Mouse (Mus musculus): ENCODE data around the gene Mfsd14b. TPM values are rescaled to one million over a fixed set of nuclear protein-coding genes. Genes with fewer than 3 reads are reported as not detected.

The Mfsd14b gene
- polyA plus RNA-seq (2015; fragmentation: Nextera tagmentation; extraction: Ambion mirVana) = 33.7 and 37.3 TPM in 2 replicates

DNA sequence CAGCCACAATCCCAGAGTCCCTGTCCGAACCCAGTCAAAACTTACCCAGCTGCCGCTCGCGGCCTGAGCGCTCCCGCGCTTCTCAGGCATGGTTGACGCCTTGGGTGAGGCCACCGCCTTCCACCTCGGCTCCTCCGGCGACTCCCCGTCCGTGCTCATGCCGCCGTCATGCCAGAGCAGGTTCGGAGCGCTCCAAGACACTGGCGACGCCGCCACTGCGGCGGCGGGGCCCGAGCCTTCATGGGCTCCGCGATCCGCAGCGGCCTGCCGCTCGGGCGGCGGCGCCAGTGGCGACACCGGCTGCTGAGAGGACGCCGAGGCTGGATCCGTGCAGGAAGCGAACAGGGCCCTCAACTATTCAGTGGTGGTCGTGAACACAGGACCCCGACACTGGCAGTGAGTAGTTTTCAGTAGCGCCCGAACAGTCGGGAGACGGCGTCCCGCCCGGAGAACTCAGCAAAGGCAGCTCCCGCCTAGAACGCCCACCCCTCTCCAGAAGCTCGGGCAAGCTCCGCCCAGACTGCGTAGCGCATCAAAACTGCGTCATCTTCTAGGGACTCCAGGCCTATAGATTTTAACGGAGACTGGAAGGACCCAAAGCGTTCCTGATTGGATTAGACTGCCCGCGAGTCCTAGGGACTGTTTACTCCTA, at the start of gene Mfsd14b:
Gene Mfsd14b, minus strand, starts transcription at position 517 of the 652 bp plus-strand sequence.
- peaks cover 17% of the 10 kb centered on the region for H3K4me1 ChIP-seq
- H3K27ac ChIP-seq (replicated peaks) = peak within 1 kb of the TSS; percentile 85
- ATAC-seq (ENCODE audit: extremely low read depth, insufficient number of reproducible peaks, low FRiP score, low TSS enrichment) = peak; percentile 93
- H3K9ac ChIP-seq = peak within 1 kb of the TSS; percentile 91
- H3K36me3 ChIP-seq = no peaks in the 10 kb centered on the region
- H3K27me3 ChIP-seq (replicated peaks) = no peaks in the 10 kb centered on the region
- H3K9me3 ChIP-seq = no peaks in the 10 kb centered on the region
- WGBS = under 1% methylated on average over 60 of the region's 60 CpGs
- peak within 1 kb of the TSS; percentile 67 for H3K4me3 ChIP-seq
- peak within 1 kb of the TSS; percentile 89 for H3K4me2 ChIP-seq

DNA sequence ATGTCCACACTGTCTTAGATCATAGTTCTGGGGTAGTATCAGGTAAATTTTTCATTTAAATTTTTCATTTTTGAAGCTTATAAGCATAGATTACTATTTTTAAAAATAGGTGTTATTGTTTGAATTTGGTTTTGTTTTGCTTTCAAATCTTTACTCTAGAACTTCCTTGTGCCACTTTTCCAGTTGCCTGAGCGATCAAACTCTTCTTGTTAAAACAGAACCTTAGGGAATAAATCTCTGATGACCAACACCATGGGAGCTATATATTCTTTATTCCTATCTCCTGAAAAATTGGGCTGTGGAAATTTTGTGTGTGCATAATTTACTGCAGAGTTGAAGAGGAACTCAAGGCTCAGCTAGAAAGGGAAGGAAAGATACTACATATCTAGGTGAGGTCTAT, 37.2 kb upstream of the Mfsd14b start, which contains the start of gene Olfr466:
Gene Olfr466, plus strand, starts transcription at position 301 of the 400 bp plus-strand sequence.
- Histone ChIP-seq H3K36me3 (no peaks in the 10 kb centered on the region), H3K9me3 (0 out of 2 replicates have a peak, but pooled peaks cover 9% of the 10 kb centered on the region), H3K4me3 (no peak within 1 kb of the TSS), H3K27ac (replicated peaks) (no peak within 1 kb of the TSS), H3K27me3 (replicated peaks) (no peaks in the 10 kb centered on the region), H3K4me1 (no peaks in the 10 kb centered on the region), H3K9ac (no peak within 1 kb of the TSS), H3K4me2 (no peak within 1 kb of the TSS)
- no peak for ATAC-seq (ENCODE audit: extremely low read depth, insufficient number of reproducible peaks, low FRiP score, low TSS enrichment)
- WGBS = 50% methylated on average over 1 of the region's 1 CpGs

- Histone ChIP-seq H3K4me2 (no peak within 1 kb of the TSS), H3K4me1 (no peaks in the 10 kb centered on the region), H3K27me3 (replicated peaks) (no peaks in the 10 kb centered on the region), H3K36me3 (no peaks in the 10 kb centered on the region), H3K9ac (no peak within 1 kb of the TSS), H3K4me3 (no peak within 1 kb of the TSS), H3K27ac (replicated peaks) (no peak within 1 kb of the TSS), H3K9me3 (peaks cover 5% of the 10 kb centered on the region)
- no peak for ATAC-seq (ENCODE audit: extremely low read depth, insufficient number of reproducible peaks, low FRiP score, low TSS enrichment)
- WGBS = 70% methylated on average over 4 of the region's 4 CpGs
These were observed 25.0 kb upstream of the Mfsd14b start, which contains the start of gene Olfr465-ps1 for GRCm38 (mm10) chr13:65137789-65138188. TSS of gene Olfr465-ps1 (plus strand) at chr13:65138089.

DNA sequence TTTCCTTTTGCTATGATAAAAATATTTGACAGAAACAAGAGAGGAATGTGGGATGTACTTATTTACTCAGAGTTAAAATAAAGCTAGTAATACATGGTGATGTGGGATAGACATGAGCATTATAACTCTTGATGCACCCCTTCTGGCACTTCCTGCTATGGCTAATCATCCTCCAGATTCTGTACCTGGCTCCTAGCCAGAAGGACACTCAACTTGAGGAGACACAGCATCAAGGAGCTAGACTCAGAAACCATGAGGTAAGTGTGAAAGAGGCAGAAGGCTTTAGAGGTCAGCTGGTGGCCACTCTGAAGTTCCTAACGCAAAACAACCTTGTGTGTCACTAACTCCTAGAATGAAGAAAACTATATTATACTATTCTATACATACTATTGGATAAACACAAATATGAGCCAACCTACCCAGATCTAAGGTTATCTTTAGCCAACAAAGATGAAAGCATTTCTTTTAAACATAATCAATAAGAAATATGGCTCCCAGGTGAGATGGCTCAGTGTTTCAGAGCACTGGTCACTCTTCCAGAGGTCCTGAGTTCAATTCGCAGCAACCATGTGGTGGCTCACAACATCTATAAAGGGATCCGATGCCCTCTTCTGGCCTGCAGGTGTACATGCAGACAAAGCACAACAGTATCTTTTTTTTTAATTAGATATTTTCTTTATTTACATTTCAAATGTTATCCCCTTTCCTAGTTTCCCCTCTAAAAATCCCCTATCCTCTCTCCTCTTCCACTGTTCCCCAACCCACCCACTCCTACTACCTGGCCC, 14.5 kb upstream of the Mfsd14b start:
- Histone ChIP-seq H3K4me1 (no peaks in the 10 kb centered on the region), H3K4me3 (no peak overlapping the region), H3K27me3 (replicated peaks) (no peaks in the 10 kb centered on the region), H3K27ac (replicated peaks) (no peak overlapping the region), H3K9me3 (peaks cover 7% of the 10 kb centered on the region; the same call in 1 of the 2 replicates), H3K4me2 (no peak overlapping the region), H3K9ac (no peak overlapping the region), H3K36me3 (no peaks in the 10 kb centered on the region)
- whole genome bisulfite sequencing = 50% methylated on average over 3 of the region's 3 CpGs
- ATAC-seq (ENCODE audit: extremely low read depth, insufficient number of reproducible peaks, low FRiP score, low TSS enrichment) = no peak

DNA sequence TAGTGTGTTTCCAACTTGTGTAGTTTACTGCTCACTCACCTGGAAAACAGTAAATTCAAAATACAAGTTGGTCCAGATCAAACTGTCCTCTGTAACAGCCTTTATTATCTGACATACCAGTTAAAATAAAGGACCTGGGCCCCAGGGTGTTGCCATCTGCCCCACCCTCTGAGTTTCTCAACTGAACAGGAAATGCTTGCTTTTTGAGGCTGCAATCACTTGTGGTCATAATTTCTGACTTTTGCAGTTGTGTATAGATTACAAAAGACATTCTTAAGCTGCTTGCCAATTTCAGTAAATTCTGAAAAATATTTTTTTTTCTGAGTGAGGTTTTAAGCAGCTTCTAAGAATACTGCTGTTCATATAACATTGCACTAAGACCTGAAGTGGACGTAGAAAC, 9.3 kb upstream of the Mfsd14b start:
- no peaks in the 10 kb centered on the region for H3K9me3 ChIP-seq
- H3K4me2 ChIP-seq = no peak overlapping the region
- 51% methylated on average over 1 of the region's 1 CpGs for WGBS
- no peaks in the 10 kb centered on the region for H3K27me3 ChIP-seq (replicated peaks)
- H3K4me3 ChIP-seq = no peak overlapping the region
- no peak overlapping the region for H3K9ac ChIP-seq
- no peaks in the 10 kb centered on the region for H3K36me3 ChIP-seq
- ATAC-seq (ENCODE audit: extremely low read depth, insufficient number of reproducible peaks, low FRiP score, low TSS enrichment) = no peak
- no peak overlapping the region for H3K27ac ChIP-seq (replicated peaks)
- H3K4me1 ChIP-seq = no peaks in the 10 kb centered on the region

GRCm38 (mm10) chr13:65120984-65121383, 8.2 kb upstream of the Mfsd14b start:
- no peaks in the 10 kb centered on the region for H3K4me1 ChIP-seq
- H3K36me3 ChIP-seq = no peaks in the 10 kb centered on the region
- H3K4me3 ChIP-seq = no peak overlapping the region
- no peak overlapping the region for H3K4me2 ChIP-seq
- no peaks in the 10 kb centered on the region for H3K27me3 ChIP-seq (replicated peaks)
- no peak overlapping the region for H3K27ac ChIP-seq (replicated peaks)
- no peaks in the 10 kb centered on the region for H3K9me3 ChIP-seq
- no peak for ATAC-seq (ENCODE audit: extremely low read depth, insufficient number of reproducible peaks, low FRiP score, low TSS enrichment)
- WGBS = 55% methylated on average over 3 of the region's 3 CpGs
- H3K9ac ChIP-seq = no peak overlapping the region

DNA sequence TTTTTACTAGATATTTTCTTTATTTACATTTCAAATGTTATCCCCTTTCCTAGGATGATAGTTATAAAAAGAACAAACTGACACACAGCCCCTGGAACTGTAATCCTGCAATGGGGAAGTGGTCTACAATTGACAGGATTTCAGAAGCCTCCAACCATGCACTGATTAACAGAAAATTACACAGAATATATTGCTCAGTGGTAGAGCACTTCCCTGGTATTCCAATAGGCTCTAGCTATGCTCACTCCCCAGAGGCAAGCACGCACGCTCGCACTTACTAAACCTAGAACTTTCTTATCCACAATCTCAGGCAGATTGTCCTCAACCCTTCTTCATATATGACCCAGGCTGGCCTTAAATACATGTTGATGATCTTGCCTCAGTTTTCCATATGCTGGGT, 464 bp upstream of the Mfsd14b start:
- H3K27me3 ChIP-seq (replicated peaks) = no peaks in the 10 kb centered on the region
- peaks cover 17% of the 10 kb centered on the region for H3K4me1 ChIP-seq
- peak overlapping the region; percentile 89 for H3K4me2 ChIP-seq
- WGBS = 56% methylated on average over 3 of the region's 3 CpGs
- peak overlapping the region; percentile 67 for H3K4me3 ChIP-seq
- no peak for ATAC-seq (ENCODE audit: extremely low read depth, insufficient number of reproducible peaks, low FRiP score, low TSS enrichment)
- peak overlapping the region; percentile 85 for H3K27ac ChIP-seq (replicated peaks)
- H3K9ac ChIP-seq = peak overlapping the region; percentile 91
- no peaks in the 10 kb centered on the region for H3K9me3 ChIP-seq
- no peaks in the 10 kb centered on the region for H3K36me3 ChIP-seq

DNA sequence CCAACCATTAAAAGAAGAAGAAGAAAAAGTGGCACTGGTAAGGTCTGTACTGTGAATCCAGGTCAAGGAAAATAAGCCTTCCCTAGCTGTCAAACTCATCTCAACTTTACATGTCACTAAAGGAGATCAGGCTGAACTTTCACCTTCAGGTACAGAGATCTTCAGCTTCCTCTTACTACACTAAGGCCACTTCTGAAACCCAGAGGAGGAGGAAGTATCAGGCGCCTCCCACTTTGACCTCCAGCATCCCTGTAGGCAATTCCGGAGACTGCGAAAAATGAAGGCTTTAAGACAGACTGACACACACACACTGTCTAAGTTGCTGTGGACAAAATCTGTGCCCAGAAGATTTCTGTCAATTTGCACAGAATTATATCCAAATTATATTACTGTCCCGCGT, 814 bp downstream of the Mfsd14b start:
- 0 out of 2 replicates have a peak, but pooled peaks cover under 1% of the 10 kb centered on the region for H3K9me3 ChIP-seq
- peak overlapping the region; percentile 89 for H3K4me2 ChIP-seq
- H3K4me3 ChIP-seq = peak overlapping the region; percentile 67
- peak overlapping the region; percentile 91 for H3K9ac ChIP-seq
- H3K4me1 ChIP-seq = peaks cover 17% of the 10 kb centered on the region
- peak overlapping the region; percentile 85 for H3K27ac ChIP-seq (replicated peaks)
- no peaks in the 10 kb centered on the region for H3K36me3 ChIP-seq
- no peak for ATAC-seq (ENCODE audit: extremely low read depth, insufficient number of reproducible peaks, low FRiP score, low TSS enrichment)
- no peaks in the 10 kb centered on the region for H3K27me3 ChIP-seq (replicated peaks)
- WGBS = 4% methylated on average over 5 of the region's 5 CpGs

DNA sequence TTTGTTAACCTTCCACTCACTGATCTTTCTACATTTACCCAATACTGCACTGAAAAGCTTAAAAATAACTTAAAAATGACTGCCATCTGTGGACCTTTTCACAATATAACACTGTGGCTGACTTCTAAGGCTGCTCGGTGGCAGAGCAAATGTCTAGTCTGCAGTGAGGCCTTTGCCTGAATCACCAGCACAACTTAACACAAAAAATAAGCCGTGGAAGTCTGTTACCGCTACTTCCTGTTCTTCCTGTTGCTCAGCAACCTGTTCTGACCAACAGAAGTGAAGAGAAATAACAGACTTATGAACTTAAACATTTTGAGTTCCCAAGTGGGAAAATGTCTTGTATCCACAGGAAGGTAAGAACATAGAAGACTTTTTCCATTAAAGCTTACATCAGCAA, 11.5 kb downstream of the Mfsd14b start:
- Histone ChIP-seq H3K36me3 (peaks cover 6% of the 10 kb centered on the region), H3K9me3 (peaks cover 7% of the 10 kb centered on the region), H3K27me3 (replicated peaks) (no peaks in the 10 kb centered on the region), H3K9ac (no peak overlapping the region), H3K27ac (replicated peaks) (no peak overlapping the region), H3K4me2 (no peak overlapping the region), H3K4me3 (no peak overlapping the region), H3K4me1 (no peaks in the 10 kb centered on the region)
- 79% methylated on average over 3 of the region's 3 CpGs for WGBS
- ATAC-seq (ENCODE audit: extremely low read depth, insufficient number of reproducible peaks, low FRiP score, low TSS enrichment) = no peak

DNA sequence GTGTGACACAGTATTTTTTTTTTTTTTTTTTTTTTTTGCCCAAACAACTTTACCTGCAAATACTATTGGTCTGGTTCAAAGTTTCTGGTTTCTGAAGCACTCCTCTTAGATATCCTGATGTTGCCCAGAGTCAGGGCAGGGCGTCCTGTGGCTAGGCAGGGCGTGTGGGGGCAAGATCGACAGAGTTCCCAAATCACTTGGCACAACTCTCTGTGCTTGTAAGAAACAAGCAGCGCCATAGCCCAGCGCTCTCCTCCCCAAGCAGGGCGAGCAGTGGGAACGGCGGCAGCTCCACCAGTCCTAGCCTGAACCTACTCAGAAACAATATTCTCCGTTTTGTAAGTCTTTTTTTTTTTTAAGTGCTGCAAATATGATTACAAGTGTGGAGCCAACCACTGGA, 12.1 kb downstream of the Mfsd14b start:
- Histone ChIP-seq H3K9ac (no peak overlapping the region), H3K4me3 (no peak overlapping the region), H3K27me3 (replicated peaks) (no peaks in the 10 kb centered on the region), H3K4me1 (no peaks in the 10 kb centered on the region), H3K36me3 (peaks cover 7% of the 10 kb centered on the region), H3K9me3 (peaks cover 3% of the 10 kb centered on the region), H3K27ac (replicated peaks) (no peak overlapping the region), H3K4me2 (no peak overlapping the region)
- ATAC-seq (ENCODE audit: extremely low read depth, insufficient number of reproducible peaks, low FRiP score, low TSS enrichment) = no peak
- WGBS = 88% methylated on average over 9 of the region's 9 CpGs

- Histone ChIP-seq H3K36me3 (peaks cover 23% of the 10 kb centered on the region), H3K4me1 (no peaks in the 10 kb centered on the region), H3K9me3 (no peaks in the 10 kb centered on the region), H3K27me3 (replicated peaks) (no peaks in the 10 kb centered on the region), H3K4me2 (no peak overlapping the region), H3K27ac (replicated peaks) (no peak overlapping the region), H3K4me3 (no peak overlapping the region), H3K9ac (no peak overlapping the region)
- no peak for ATAC-seq (ENCODE audit: extremely low read depth, insufficient number of reproducible peaks, low FRiP score, low TSS enrichment)
These were observed 15.8 kb downstream of the Mfsd14b start for GRCm38 (mm10) chr13:65097018-65097417.

Measured in heart, embryonic 13.5 days (tissue).